Mouse (Mus musculus) midbrain, embryonic 10.5 days (tissue): Measurements from ENCODE around the gene Hoxd8. TPM values are rescaled to one million over a fixed set of nuclear protein-coding genes. Genes with fewer than 3 reads are reported as not detected.

ENCODE experiments used
- DNase-seq: peaks from one replicate; pipeline ENCODE4 v3.0.0-alpha.2; 2017; ENCODE audit warnings: low spot score
- H3K27ac ChIP-seq: fragments of 300-500 bp; sonication (generic); replicated peaks from 2 replicates; pipeline ENCODE4 v1.5.1; 2016; ENCODE audit warnings: mild to moderate bottlenecking
- H3K27me3 ChIP-seq: fragments of 300-500 bp; sonication (generic); 2 replicates; pipeline ENCODE4 v1.6.1; 2016; ENCODE audit warnings: low read depth, mild to moderate bottlenecking; ENCODE audit not compliant: poor library complexity, severe bottlenecking
- H3K36me3 ChIP-seq: fragments of 300-500 bp; sonication (generic); 2 replicates; pipeline ENCODE4 v1.6.1; 2016; ENCODE audit warnings: mild to moderate bottlenecking, moderate library complexity
- H3K4me1 ChIP-seq: fragments of 300-500 bp; sonication (generic); 2 replicates; pipeline ENCODE4 v1.6.1; 2016
- H3K4me3 ChIP-seq: fragments of 300-500 bp; sonication (generic); 2 replicates; pipeline ENCODE4 v1.5.1; 2016; ENCODE audit warnings: mild to moderate bottlenecking, moderate library complexity
- H3K9me3 ChIP-seq: fragments of 300-500 bp; sonication (generic); replicated peaks from 2 replicates; pipeline ENCODE4 v1.6.1; 2016; ENCODE audit warnings: mild to moderate bottlenecking
- WGBS: fragments of 180-500 bp; shearing (Covaris S2); methylation state at CpG from one replicate; pipeline ENCODE4 v1.1.7; 2016; 5-methylcytosine and 5-hydroxymethylcytosine counted together
- polyA plus RNA-seq: library from polyadenylated mRNA; unstranded; fragments of >200 nt; fragmentation: Nextera tagmentation; extraction: Ambion mirVana; gene quantifications from 2 replicates; pipeline ENCODE4 v1.2.1, GENCODE M21; 2016

Gene Hoxd8
- polyA plus RNA-seq, 1 experiment from 2014 or later, result not detected

DNA sequence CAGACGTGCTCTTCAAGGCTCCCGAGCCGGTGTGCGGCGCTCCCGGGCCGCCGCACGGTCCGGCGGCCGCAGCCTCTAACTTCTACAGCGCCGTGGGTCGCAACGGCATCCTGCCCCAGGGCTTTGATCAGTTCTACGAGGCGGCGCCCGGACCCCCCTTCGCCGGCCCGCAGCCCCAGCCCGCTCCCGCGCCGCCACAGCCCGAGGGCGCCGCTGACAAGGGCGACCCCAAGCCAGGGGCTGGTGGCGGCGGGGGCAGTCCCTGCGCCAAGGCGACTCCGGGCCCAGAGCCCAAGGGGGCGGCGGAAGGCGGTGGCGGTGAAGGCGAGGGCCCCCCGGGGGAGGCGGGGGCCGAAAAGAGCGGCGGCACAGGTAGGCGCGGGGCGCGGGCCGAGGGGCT lies 21.6 kb upstream of the Hoxd8 start:
- peaks cover 100% of the 10 kb centered on the region for H3K27me3 ChIP-seq
- DNase-seq, result peak; percentile 54
- peak overlapping the region; percentile 23; the same call in 1 of the 2 replicates for H3K4me3 ChIP-seq
- no peaks in the 10 kb centered on the region for H3K36me3 ChIP-seq
- WGBS, result under 1% methylated on average over 51 of the region's 51 CpGs
- no peaks in the 10 kb centered on the region for H3K9me3 ChIP-seq
- H3K27ac ChIP-seq, result no peak overlapping the region
- H3K4me1 ChIP-seq, result peaks cover 14% of the 10 kb centered on the region

- peak; percentile 62 for DNase-seq
- under 1% methylated on average over 18 of the region's 18 CpGs for WGBS
These were observed 20.9 kb upstream of the Hoxd8 start for GRCm38 (mm10) chr2:74683471-74683951.

DNA sequence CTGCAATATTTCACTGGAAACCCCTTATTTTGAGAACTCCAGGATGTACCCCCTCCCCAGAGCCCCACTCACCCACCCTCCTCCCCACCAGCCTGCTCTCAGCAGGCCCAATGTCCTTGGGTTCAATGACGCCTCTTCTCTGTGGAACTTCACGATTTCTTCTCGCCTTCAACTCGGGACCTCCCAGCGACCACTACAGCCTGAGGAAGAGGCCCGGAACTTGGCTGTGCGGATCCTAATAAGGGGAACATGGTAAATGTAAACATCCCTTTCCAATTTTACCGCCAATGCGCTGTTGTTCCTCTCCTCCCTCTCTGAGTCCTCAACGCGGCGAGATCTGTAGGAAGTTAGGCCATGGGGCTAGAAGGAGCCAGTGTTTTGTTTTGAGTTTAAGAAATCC lies 20.3 kb upstream of the Hoxd8 start:
- peaks cover 100% of the 10 kb centered on the region for H3K27me3 ChIP-seq
- H3K9me3 ChIP-seq, result no peaks in the 10 kb centered on the region
- no peak overlapping the region for H3K4me3 ChIP-seq
- no peaks in the 10 kb centered on the region for H3K36me3 ChIP-seq
- WGBS, result 2% methylated on average over 12 of the region's 12 CpGs
- peaks cover 14% of the 10 kb centered on the region for H3K4me1 ChIP-seq
- no peak overlapping the region for H3K27ac ChIP-seq
- DNase-seq, result peak; percentile 40

More at GRCm38 (mm10) chr2:74683471-74683951, 20.9 kb upstream of the Hoxd8 start:
- H3K9me3 ChIP-seq, result no peaks in the 10 kb centered on the region
- H3K27me3 ChIP-seq, result peaks cover 100% of the 10 kb centered on the region
- no peak overlapping the region for H3K27ac ChIP-seq
- no peaks in the 10 kb centered on the region for H3K36me3 ChIP-seq
- H3K4me3 ChIP-seq, result no peak overlapping the region
- peaks cover 14% of the 10 kb centered on the region for H3K4me1 ChIP-seq

DNA sequence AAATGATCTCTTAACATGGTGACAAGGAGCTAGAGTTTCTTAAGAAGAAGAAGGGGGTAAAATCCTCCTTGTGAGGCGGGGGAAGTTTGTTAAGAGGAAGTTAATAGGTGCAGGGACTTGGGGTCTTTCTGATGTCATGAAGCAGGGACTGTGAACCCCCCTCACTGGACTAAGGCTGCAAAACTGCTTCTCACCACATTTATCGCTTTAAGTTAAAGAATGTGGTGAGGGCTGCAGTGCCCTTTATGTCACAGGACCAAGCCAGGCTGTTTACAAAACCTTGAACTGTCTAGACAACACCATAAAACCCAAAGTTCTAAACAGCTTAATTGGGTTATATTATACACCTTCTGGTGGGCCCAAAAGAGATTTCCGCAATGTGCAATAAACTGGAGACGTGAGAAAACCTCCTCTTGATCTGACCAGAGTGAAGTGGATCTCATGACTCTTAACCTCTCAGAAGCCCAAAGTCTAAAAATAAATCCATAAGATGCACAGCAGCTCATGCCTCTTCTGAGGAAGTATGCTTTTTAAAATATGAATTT lies 19.3 kb upstream of the Hoxd8 start:
- H3K36me3 ChIP-seq, result no peaks in the 10 kb centered on the region
- H3K4me3 ChIP-seq, result no peak overlapping the region
- H3K27ac ChIP-seq, result no peak overlapping the region
- peaks cover 14% of the 10 kb centered on the region for H3K4me1 ChIP-seq
- peaks cover 100% of the 10 kb centered on the region for H3K27me3 ChIP-seq
- peak; percentile 23 for DNase-seq
- H3K9me3 ChIP-seq, result no peaks in the 10 kb centered on the region
- WGBS, result 11% methylated on average over 4 of the region's 4 CpGs

DNA sequence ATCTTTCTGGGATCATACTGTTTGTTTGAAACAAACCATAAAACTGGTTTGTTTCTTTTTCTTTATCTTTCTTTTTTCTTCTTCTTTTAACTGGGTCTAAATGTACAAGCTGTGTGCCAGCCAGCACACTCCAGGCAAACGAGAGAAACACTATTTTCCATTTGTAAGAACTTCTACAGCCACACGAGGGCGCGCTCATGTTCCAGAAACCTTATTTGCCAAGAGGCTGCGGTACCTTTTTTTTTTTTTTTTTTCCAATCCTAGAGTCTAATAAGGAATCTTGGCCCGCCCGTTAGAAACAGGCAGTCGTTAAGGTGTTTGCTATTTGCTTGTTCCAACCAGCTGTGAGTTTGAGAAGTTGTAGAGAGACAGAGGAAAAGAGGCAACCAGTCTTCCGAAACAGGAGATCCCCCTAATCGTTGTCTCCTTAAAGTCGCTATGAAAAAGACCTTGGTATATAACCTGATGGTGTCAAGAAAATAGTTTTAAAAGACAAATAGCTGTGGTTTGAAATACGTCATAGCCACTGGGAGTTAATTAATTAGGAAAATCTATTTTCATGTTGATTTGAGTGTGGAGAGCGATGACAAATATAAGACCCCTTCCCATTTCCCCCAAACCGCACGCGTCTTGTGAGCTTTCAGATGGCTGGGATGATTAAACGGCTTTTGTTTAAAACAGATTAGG lies 18.0 kb upstream of the Hoxd8 start:
- DNase-seq, result peak; percentile 72
- Histone ChIP-seq H3K36me3 (no peaks in the 10 kb centered on the region), H3K4me1 (peaks cover 20% of the 10 kb centered on the region), H3K27me3 (peaks cover 100% of the 10 kb centered on the region), H3K4me3 (no peak overlapping the region), H3K27ac (no peak overlapping the region), H3K9me3 (no peaks in the 10 kb centered on the region)
- 7% methylated on average over 17 of the region's 17 CpGs for WGBS

DNA sequence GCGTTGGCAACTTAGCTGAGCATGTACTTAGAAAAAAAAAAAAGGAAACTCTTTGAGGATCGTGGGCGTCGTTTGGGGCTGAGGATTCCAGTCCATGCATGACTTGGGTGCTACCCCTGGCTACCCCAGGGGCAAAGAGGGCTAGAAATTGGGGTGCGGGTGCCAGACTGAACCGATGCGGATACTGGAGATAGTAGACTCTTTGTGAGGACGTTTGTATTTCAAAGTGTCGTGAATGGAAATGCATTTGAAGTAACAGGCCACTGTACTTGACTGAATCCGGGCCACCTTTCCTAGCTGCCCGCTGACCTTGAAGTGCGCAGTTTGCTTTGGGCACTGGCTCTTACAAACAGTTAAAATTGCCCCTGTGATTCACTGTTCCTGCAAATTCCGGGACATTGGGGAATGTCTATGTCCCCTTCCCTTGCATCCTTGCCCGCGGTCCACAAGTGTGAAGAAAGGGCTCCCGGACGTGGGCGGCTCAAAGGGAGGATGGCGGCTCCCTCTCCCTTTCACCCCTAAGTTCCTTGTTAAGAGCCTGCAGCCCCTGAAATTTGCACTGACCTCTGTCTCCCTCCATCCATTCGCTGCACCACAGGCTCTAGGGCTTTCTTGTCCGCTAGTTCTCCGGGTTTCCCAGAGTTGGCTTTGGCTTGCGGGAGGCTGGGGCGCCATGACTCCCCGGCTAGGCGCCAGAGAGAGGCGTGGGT lies 17.3 kb upstream of the Hoxd8 start:
- H3K27ac ChIP-seq, result no peak overlapping the region
- H3K36me3 ChIP-seq, result no peaks in the 10 kb centered on the region
- no peaks in the 10 kb centered on the region for H3K9me3 ChIP-seq
- peaks cover 100% of the 10 kb centered on the region for H3K27me3 ChIP-seq
- peak; percentile 49 for DNase-seq
- H3K4me1 ChIP-seq, result peaks cover 17% of the 10 kb centered on the region
- H3K4me3 ChIP-seq, result no peak overlapping the region
- WGBS, result under 1% methylated on average over 27 of the region's 27 CpGs

DNA sequence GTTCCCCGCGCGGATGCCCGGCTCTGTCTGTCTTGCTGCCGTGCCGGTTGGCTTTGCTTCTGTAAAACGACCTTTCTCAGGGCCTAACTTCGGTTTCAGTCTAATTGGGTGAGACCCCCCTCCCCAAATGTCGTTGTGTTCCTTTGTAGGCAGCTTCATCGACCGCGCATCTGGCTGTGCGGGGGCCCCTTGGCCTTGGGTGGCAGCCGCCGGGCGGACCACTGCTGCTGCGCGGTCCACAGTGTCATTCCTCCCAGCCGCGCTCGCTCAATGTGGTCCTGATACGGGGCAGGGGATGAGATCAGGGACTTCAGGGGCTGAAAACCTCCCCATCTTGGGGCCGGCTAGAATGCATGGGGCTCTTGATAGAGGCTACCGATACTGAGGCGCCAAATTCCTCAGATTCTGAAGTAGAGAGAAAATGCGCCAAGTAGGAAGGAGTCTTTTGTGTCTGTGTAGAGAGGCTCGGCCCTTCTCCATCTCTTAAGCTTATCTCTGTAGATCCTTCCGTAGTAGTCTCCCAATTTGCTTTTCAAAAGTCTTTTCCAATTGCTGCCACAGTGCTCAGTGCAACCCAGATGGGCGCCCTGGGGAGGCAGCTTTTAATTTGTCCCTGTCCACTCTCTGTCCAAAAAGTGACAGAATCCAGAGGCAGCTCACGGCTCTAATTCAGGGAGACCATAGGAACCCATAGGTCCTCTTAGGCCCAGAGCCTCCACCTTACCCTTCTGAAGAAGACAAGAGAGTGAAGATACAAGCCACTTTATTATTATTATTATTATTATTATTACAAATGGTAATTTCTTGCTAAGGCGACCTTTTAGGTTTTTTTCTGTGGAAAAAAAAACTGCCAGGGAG lies 16.5 kb upstream of the Hoxd8 start:
- DNase-seq, result no peak
- Histone ChIP-seq H3K9me3 (no peaks in the 10 kb centered on the region), H3K27me3 (peaks cover 100% of the 10 kb centered on the region), H3K4me3 (no peak overlapping the region), H3K36me3 (no peaks in the 10 kb centered on the region), H3K27ac (no peak overlapping the region), H3K4me1 (peaks cover 9% of the 10 kb centered on the region)
- under 1% methylated on average over 31 of the region's 31 CpGs for WGBS

DNA sequence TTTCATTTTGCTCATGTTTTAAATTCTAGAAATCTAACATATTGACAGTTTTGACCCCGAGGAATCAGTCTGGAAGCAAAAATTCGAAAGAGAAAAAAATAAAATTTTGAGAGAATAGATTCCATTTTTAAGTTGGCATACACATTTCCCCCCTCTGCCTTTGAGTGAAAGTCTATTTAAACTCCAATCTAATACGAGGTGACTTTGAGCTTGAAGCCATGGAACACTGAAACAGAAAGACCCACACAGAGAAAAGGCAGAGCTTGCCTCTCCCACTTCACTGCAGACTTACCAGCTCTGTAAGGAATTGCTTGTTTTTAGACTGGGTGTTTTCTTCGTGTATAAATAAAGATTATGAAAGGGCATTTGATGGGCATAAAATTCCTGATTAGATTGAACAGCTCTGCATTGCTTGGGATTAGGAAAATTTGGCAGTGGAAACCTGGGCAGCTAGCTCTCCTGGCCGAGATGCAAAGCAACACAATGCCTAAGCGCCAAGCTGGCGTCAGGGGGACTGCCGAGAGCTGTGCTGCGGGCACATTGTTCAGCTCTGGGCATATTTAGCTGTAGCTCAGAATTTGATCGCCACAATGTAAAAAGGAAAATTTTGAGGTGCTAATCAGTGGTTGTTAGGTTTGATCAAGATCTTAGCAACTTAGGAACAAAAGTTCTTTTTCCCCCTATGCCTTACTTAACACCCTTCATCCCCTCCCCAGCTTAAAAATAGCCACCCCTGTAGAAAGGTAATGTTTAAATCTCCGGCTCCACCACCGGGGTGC lies 15.4 kb upstream of the Hoxd8 start:
- Histone ChIP-seq H3K9me3 (no peaks in the 10 kb centered on the region), H3K27ac (no peak overlapping the region), H3K27me3 (peaks cover 100% of the 10 kb centered on the region), H3K4me3 (no peak overlapping the region), H3K4me1 (peaks cover 8% of the 10 kb centered on the region), H3K36me3 (no peaks in the 10 kb centered on the region)
- 5% methylated on average over 12 of the region's 12 CpGs for WGBS
- no peak for DNase-seq

DNA sequence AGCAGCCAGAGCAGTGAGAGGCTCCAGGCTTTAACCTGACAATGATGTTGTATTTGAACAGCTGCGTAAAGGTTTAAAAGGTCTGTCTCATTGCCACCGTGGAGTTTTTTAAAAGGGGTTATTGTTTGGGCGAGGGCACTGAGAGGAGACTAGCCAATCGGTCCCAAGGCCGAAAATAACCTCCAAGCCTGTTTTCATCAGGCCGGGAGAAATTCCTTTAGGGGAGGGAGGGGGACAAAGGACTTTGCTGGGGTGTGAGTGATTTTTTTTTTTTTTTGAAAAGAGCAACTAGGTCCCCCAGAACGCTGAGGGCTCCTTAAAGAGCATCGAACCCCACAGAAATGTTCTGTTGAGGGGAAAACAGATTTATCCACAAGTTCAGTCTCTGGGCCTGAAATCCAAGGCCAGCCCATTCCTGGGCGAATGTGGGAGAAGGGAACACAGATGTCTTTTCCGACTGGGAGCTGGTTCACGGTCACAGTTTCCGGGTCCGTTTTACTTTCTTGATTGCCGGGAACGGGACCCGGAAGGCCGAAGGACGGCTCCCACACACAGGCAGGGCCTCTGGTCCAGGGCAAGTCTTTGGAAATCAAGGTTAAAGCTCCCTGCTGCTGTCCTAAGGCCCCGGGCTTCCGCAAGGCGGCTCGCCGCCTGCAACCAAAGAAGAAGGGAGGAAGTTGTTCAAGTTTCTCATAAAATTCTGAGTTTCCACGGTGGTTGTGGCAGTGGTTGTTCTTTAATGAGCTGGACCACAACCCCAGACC lies 14.7 kb upstream of the Hoxd8 start:
- 1% methylated on average over 24 of the region's 24 CpGs for WGBS
- Histone ChIP-seq H3K9me3 (no peaks in the 10 kb centered on the region), H3K4me1 (peaks cover 8% of the 10 kb centered on the region), H3K4me3 (no peak overlapping the region), H3K27me3 (peaks cover 100% of the 10 kb centered on the region), H3K36me3 (no peaks in the 10 kb centered on the region), H3K27ac (no peak overlapping the region)
- no peak for DNase-seq

DNA sequence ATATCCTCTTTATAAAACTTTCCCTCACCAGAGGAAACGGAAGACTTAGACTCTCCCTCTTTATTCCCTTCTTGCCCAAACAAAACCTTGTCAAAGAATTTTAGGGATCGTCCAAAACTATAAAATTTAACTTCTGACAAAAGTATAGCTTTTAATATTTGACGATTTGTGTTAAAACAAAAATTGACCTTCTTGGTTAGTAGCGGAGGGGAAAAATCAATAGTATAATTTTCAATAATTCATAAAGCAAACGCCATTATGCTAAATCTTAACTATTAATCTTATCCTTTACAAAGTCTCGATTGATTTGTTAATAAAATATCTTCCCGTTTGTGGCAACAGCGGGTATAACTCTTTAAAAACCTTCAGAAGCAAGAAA lies 14.1 kb upstream of the Hoxd8 start:
- H3K4me3 ChIP-seq, result no peak overlapping the region
- no peak overlapping the region for H3K27ac ChIP-seq
- H3K36me3 ChIP-seq, result no peaks in the 10 kb centered on the region
- DNase-seq, result no peak
- H3K4me1 ChIP-seq, result peaks cover 8% of the 10 kb centered on the region
- 9% methylated on average over 8 of the region's 8 CpGs for WGBS
- no peaks in the 10 kb centered on the region for H3K9me3 ChIP-seq
- peaks cover 100% of the 10 kb centered on the region for H3K27me3 ChIP-seq
